Mouse (Mus musculus): ENCODE measurements at regions not wholly inside any gene's neighbourhood (a gene's known extent, or its start where the extent isn't known, plus 50 kb on each side); places are given as distances from the start of the nearest gene placed in this dataset.

GRCm38 (mm10) chr17:45264434-45264833, 169.1 kb downstream of the Cdc5l start:
- Histone ChIP-seq H3K4me2 (ENCODE audit: low read depth, low read length) (no peak overlapping the region), H3K36me3 (replicated peaks; ENCODE audit: control insufficient read depth, insufficient read depth, low read depth, low read length) (no peaks in the 10 kb centered on the region), H3K27me3 (ENCODE audit: control insufficient read depth, insufficient read depth, low read length) (no peaks in the 10 kb centered on the region), H3K9me3 (replicated peaks; ENCODE audit: control insufficient read depth, low read length) (no peaks in the 10 kb centered on the region), H3K4me3 (ENCODE audit: low read depth, low read length) (no peak overlapping the region), H3K27ac (replicated peaks; ENCODE audit: low read depth, low read length) (no peak overlapping the region), H3K9ac (replicated peaks; ENCODE audit: low read length) (no peak overlapping the region), H3K4me1 (ENCODE audit: control insufficient read depth, insufficient read depth, low read length) (no peaks in the 10 kb centered on the region)
- DNase-seq (ENCODE audit: low spot score) (no peak), ATAC-seq (replicated peaks; ENCODE audit: insufficient number of reproducible peaks, low FRiP score, low TSS enrichment, low read depth) (no peak)
- 69% methylated on average over 6 of the region's 6 CpGs for WGBS

DNA sequence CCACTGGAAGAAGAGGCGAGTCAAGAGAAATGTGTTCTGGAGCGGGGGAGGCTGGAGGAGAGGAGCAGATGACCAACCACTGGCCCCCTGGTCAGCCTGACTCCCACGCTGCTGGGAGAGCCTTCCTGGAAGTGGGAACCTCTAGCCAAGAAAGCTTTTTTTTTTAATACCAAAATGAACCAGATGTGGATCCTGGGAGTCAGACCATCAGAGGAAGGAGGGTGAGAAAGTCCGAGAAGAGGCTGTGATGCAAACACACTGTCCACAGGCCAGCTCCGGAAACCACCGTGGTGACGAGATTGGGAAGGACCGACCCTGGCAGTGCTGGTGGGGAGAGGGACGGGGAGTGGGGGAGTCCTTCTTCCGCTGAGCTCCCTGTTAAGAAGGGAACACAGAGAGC, 173.1 kb downstream of the Cdc5l start:
- Histone ChIP-seq H3K4me2 (ENCODE audit: low read depth, low read length) (no peak overlapping the region), H3K4me3 (ENCODE audit: low read depth, low read length) (no peak overlapping the region), H3K27ac (replicated peaks; ENCODE audit: low read depth, low read length) (no peak overlapping the region), H3K4me1 (ENCODE audit: control insufficient read depth, insufficient read depth, low read length) (no peaks in the 10 kb centered on the region), H3K27me3 (ENCODE audit: control insufficient read depth, insufficient read depth, low read length) (no peaks in the 10 kb centered on the region), H3K9ac (replicated peaks; ENCODE audit: low read length) (no peak overlapping the region), H3K9me3 (replicated peaks; ENCODE audit: control insufficient read depth, low read length) (no peaks in the 10 kb centered on the region), H3K36me3 (replicated peaks; ENCODE audit: control insufficient read depth, insufficient read depth, low read depth, low read length) (no peaks in the 10 kb centered on the region)
- WGBS = 85% methylated on average over 10 of the region's 10 CpGs
- no peak for ATAC-seq (replicated peaks; ENCODE audit: insufficient number of reproducible peaks, low FRiP score, low TSS enrichment, low read depth)
- DNase-seq (ENCODE audit: low spot score) = no peak

DNA sequence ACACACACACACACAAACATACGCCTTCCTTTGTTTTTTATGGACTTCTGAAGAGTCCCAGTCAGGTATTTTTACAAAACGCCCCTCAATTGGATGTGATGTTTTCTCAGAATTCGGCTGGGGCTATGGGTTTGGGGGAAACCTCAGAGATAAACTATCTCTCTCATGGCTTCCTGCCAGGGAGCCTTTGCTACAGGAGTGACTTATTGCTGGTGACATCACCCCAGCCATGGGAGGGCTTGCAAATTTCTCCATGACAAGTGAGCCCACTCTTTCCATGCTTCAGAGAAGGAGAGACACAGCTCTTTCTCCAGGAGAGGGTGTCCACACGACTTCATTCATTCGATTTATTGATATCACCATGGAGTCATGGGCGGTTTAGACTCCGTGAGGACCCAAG, 175.5 kb downstream of the Cdc5l start:
- 83% methylated on average over 7 of the region's 7 CpGs for WGBS

DNA sequence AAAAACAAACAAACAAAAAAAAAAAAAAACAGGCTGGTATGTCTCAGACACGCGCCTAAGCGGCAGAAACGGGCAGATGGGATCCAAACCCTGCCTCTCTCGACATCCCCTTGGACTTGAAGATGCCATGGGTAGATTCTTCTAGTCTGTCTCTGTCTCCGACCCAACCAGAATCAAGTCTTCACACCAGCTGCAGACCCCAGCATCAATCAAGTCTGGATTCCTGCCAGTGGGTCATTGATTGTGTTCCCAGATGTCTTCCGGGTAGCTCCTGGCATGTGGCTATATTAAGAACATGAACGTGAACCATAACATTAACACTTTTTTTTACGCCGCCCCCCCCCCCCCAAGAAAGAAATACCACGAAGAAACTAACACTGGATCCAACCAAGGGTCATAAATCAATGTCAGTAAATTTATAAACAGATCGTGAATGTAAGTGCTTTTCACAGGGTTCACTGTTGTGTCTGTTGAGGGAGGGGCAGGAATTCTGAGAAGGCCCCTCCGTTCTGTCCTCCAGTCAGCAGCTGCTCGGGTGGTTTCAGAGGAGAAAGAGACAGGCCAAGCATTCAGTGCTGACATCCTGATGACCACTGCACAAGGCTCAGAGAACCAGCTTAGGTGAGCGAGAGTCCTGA, 180.8 kb downstream of the Cdc5l start:
- Histone ChIP-seq H3K4me1 (ENCODE audit: control insufficient read depth, insufficient read depth, low read length) (peaks cover 3% of the 10 kb centered on the region; the same call in 1 of the 2 replicates), H3K9me3 (replicated peaks; ENCODE audit: control insufficient read depth, low read length) (no peaks in the 10 kb centered on the region), H3K27me3 (ENCODE audit: control insufficient read depth, insufficient read depth, low read length) (no peaks in the 10 kb centered on the region), H3K9ac (replicated peaks; ENCODE audit: low read length) (no peak overlapping the region), H3K36me3 (replicated peaks; ENCODE audit: control insufficient read depth, insufficient read depth, low read depth, low read length) (no peaks in the 10 kb centered on the region), H3K27ac (replicated peaks; ENCODE audit: low read depth, low read length) (no peak overlapping the region), H3K4me3 (ENCODE audit: low read depth, low read length) (no peak overlapping the region), H3K4me2 (ENCODE audit: low read depth, low read length) (no peak overlapping the region)
- WGBS = 66% methylated on average over 15 of the region's 15 CpGs
- DNase-seq (ENCODE audit: low spot score) (no peak), ATAC-seq (replicated peaks; ENCODE audit: insufficient number of reproducible peaks, low FRiP score, low TSS enrichment, low read depth) (no peak)

More for the DNA sequence above, 175.5 kb downstream of the Cdc5l start:
- no peaks in the 10 kb centered on the region for H3K36me3 ChIP-seq (replicated peaks; ENCODE audit: control insufficient read depth, insufficient read depth, low read depth, low read length)
- no peak overlapping the region for H3K4me2 ChIP-seq (ENCODE audit: low read depth, low read length)
- H3K27ac ChIP-seq (replicated peaks; ENCODE audit: low read depth, low read length) = no peak overlapping the region
- no peaks in the 10 kb centered on the region for H3K4me1 ChIP-seq (ENCODE audit: control insufficient read depth, insufficient read depth, low read length)
- no peak for DNase-seq (ENCODE audit: low spot score)
- no peaks in the 10 kb centered on the region for H3K27me3 ChIP-seq (ENCODE audit: control insufficient read depth, insufficient read depth, low read length)
- H3K9me3 ChIP-seq (replicated peaks; ENCODE audit: control insufficient read depth, low read length) = no peaks in the 10 kb centered on the region
- no peak overlapping the region for H3K9ac ChIP-seq (replicated peaks; ENCODE audit: low read length)
- H3K4me3 ChIP-seq (ENCODE audit: low read depth, low read length) = no peak overlapping the region
- no peak for ATAC-seq (replicated peaks; ENCODE audit: insufficient number of reproducible peaks, low FRiP score, low TSS enrichment, low read depth)

- peak; percentile 35; the same call in 1 of the 2 replicates for ATAC-seq (replicated peaks; ENCODE audit: insufficient number of reproducible peaks, low FRiP score, low TSS enrichment, low read depth)
- no peak overlapping the region for H3K4me3 ChIP-seq (ENCODE audit: low read depth, low read length)
- H3K4me1 ChIP-seq (ENCODE audit: control insufficient read depth, insufficient read depth, low read length) = peaks cover 3% of the 10 kb centered on the region; the same call in 1 of the 2 replicates
- no peaks in the 10 kb centered on the region for H3K9me3 ChIP-seq (replicated peaks; ENCODE audit: control insufficient read depth, low read length)
- no peaks in the 10 kb centered on the region for H3K36me3 ChIP-seq (replicated peaks; ENCODE audit: control insufficient read depth, insufficient read depth, low read depth, low read length)
- H3K27me3 ChIP-seq (ENCODE audit: control insufficient read depth, insufficient read depth, low read length) = no peaks in the 10 kb centered on the region
- whole genome bisulfite sequencing = 25% methylated on average over 22 of the region's 22 CpGs
- H3K27ac ChIP-seq (replicated peaks; ENCODE audit: low read depth, low read length) = no peak overlapping the region
- peak; percentile 86 for DNase-seq (ENCODE audit: low spot score)
- H3K4me2 ChIP-seq (ENCODE audit: low read depth, low read length) = peak overlapping the region; percentile 11; the same call in 1 of the 2 replicates
- no peak overlapping the region for H3K9ac ChIP-seq (replicated peaks; ENCODE audit: low read length)
Observed at GRCm38 (mm10) chr17:45251034-45251730, 182.4 kb downstream of the Cdc5l start.

DNA sequence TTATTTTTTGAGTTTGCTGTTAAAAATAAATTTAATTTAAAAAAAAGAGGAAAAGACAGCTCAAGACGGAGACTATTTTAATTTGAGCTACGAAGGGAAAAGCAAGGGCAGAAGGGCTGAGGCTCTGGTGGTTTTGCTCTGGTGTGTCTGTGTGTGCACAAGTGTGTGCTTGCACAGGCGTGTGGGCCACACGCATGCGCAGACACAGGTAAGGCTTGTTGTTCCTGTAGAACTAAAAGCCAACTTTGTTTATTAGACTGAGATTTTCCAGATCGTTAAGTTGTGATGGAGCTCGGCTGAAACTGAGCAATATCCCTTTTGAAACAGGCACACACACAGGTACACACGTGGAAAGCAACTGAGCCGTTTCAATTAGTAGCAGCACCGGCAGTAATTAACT, 183.1 kb downstream of the Cdc5l start:
- Histone ChIP-seq H3K9me3 (replicated peaks; ENCODE audit: control insufficient read depth, low read length) (no peaks in the 10 kb centered on the region), H3K27me3 (ENCODE audit: control insufficient read depth, insufficient read depth, low read length) (no peaks in the 10 kb centered on the region), H3K27ac (replicated peaks; ENCODE audit: low read depth, low read length) (no peak overlapping the region), H3K36me3 (replicated peaks; ENCODE audit: control insufficient read depth, insufficient read depth, low read depth, low read length) (no peaks in the 10 kb centered on the region), H3K4me1 (ENCODE audit: control insufficient read depth, insufficient read depth, low read length) (peaks cover 3% of the 10 kb centered on the region; the same call in 1 of the 2 replicates), H3K4me2 (ENCODE audit: low read depth, low read length) (no peak overlapping the region), H3K9ac (replicated peaks; ENCODE audit: low read length) (no peak overlapping the region), H3K4me3 (ENCODE audit: low read depth, low read length) (no peak overlapping the region)
- no peak for DNase-seq (ENCODE audit: low spot score)
- no peak for ATAC-seq (replicated peaks; ENCODE audit: insufficient number of reproducible peaks, low FRiP score, low TSS enrichment, low read depth)
- WGBS = 67% methylated on average over 10 of the region's 10 CpGs

DNA sequence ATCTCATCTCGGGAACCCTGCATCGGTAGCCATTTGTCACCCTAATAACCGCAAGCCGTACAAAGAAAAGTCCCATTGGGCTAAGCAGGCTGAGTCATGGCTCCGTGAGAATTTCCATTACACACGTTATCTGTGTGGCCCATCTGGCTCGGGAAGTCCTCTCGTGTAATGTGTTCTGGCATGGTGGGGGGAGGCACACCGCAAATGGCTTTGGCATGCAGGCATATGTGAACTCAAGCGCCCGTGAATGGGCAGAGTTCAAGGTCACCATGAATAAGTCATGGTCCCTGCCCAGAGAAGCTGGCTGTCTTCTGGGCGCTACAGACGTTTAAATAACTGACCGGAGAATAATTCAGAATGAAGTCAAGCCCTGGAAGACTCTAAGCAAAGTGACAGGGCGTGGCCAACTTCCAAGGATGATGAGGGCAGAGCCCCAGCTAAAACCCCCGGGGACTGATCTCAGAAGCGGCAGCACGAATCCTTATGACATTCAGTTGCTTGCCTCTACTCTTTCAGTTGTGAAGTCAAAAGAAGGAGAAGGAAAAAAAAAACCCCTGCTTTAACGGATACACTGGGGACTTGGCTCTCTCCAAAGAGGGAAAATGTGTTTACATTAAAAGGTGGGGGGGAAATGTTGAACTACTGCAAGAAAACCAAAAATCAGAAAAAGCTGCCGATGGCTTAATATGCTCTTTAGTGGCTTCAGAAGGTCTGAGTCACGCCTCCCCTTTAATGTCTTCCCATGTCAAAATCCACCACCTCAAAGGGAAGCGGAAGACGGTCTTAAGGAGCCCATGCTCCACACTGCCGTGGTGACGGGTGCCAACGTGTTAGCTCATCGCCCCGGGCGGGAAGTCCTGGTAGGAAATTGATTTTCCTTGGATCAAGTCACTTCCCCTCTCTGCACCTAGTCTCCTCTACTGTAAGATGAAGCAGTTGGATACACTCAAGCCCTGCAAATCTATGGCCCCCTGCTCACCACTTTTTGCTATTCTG, 186.1 kb downstream of the Cdc5l start:
- no peaks in the 10 kb centered on the region for H3K36me3 ChIP-seq (replicated peaks; ENCODE audit: control insufficient read depth, insufficient read depth, low read depth, low read length)
- no peaks in the 10 kb centered on the region for H3K27me3 ChIP-seq (ENCODE audit: control insufficient read depth, insufficient read depth, low read length)
- 79% methylated on average over 29 of the region's 29 CpGs for WGBS
- no peak overlapping the region for H3K4me3 ChIP-seq (ENCODE audit: low read depth, low read length)
- H3K4me1 ChIP-seq (ENCODE audit: control insufficient read depth, insufficient read depth, low read length) = peaks cover 6% of the 10 kb centered on the region; the same call in 1 of the 2 replicates
- H3K9me3 ChIP-seq (replicated peaks; ENCODE audit: control insufficient read depth, low read length) = no peaks in the 10 kb centered on the region
- DNase-seq (ENCODE audit: low spot score) = no peak
- no peak overlapping the region for H3K27ac ChIP-seq (replicated peaks; ENCODE audit: low read depth, low read length)
- no peak overlapping the region for H3K9ac ChIP-seq (replicated peaks; ENCODE audit: low read length)
- H3K4me2 ChIP-seq (ENCODE audit: low read depth, low read length) = no peak overlapping the region
- ATAC-seq (replicated peaks; ENCODE audit: insufficient number of reproducible peaks, low FRiP score, low TSS enrichment, low read depth) = no peak

All from embryonic facial prominence, embryonic 11.5 days (tissue).